9 mouse cellular contexts compared by ENCODE assay signal in genomic region chr14:122464763-122465741, GRCm38 (mm10). TPM values are rescaled to one million over a fixed set of nuclear protein-coding genes. Genes with fewer than 3 reads are reported as not detected.
DNase-seq lines count a peak whose midpoint lies in the region; ATAC-seq and TF ChIP-seq lines count a peak whose summit lies in the region.
"Had no signal": no experiment of that assay in that cellular context is flagged by ENCODE, and none has a peak within 500 bp of the region (broad histone marks: within the 10 kb centered on the region; RNA-seq: fewer than 3 reads in every experiment).

Gene Zic5 (minus strand): TSS chr14:122465677.

- TF ChIP-seq POLR2A in spleen, adult 2 months (IDR thresholded peaks at IDR 0.05; ENCODE audit: low read depth, low read length), result no peak
- TF ChIP-seq POLR2A in limb, embryonic 14.5 days (IDR thresholded peaks at IDR 0.05; ENCODE audit: borderline replicate concordance, extremely low read depth, insufficient read depth, insufficient read length), result peak; percentile 49; the same call in 1 of the 2 replicates

- no peaks in the 10 kb centered on the region for H3K36me3 ChIP-seq in erythroblast, embryonic 14.5 days (ENCODE audit: control insufficient read depth)
- H3K36me3 ChIP-seq in spleen, adult 2 months (ENCODE audit: control insufficient read depth, insufficient read depth, low read length), result no peaks in the 10 kb centered on the region
- no peaks in the 10 kb centered on the region for H3K36me3 ChIP-seq in forebrain, embryonic 13.5 days (ENCODE audit: poor library complexity, severe bottlenecking)
- H3K36me3 ChIP-seq in limb, embryonic 14.5 days (ENCODE audit: control insufficient read depth, insufficient read depth, low read length), result no peaks in the 10 kb centered on the region

- peak within 1 kb of the TSS; percentile 84 for H3K4me2 ChIP-seq in forebrain, embryonic 13.5 days
- peak within 1 kb of the TSS; percentile 86 for H3K4me2 ChIP-seq in limb, embryonic 14.5 days (replicated peaks; ENCODE audit: low read depth, low read length, severe bottlenecking)

- H3K4me3 ChIP-seq in erythroblast, embryonic 14.5 days (replicated peaks), result peak within 1 kb of the TSS; percentile 24
- peak within 1 kb of the TSS; percentile 46; the same call in 1 of the 2 replicates for H3K4me3 ChIP-seq in spleen, adult 2 months (ENCODE audit: extremely low read depth, insufficient read depth, insufficient read length)
- H3K4me3 ChIP-seq in forebrain, embryonic 13.5 days, result peak within 1 kb of the TSS; percentile 70
- H3K4me3 ChIP-seq in limb, embryonic 14.5 days (replicated peaks; ENCODE audit: low read length), result peak within 1 kb of the TSS; percentile 55

- peaks cover 2% of the 10 kb centered on the region; the same call in 1 of the 2 replicates for H3K9me3 ChIP-seq in erythroblast, embryonic 14.5 days (ENCODE audit: control insufficient read depth, low read length)
- H3K9me3 ChIP-seq in forebrain, embryonic 13.5 days (replicated peaks), result no peaks in the 10 kb centered on the region
- H3K9me3 ChIP-seq in limb, embryonic 14.5 days (ENCODE audit: control insufficient read depth, low read length), result no peaks in the 10 kb centered on the region

- peaks cover 92% of the 10 kb centered on the region for H3K27me3 ChIP-seq in erythroblast, embryonic 14.5 days (ENCODE audit: control insufficient read depth)
- H3K27me3 ChIP-seq in spleen, adult 2 months (ENCODE audit: control insufficient read depth, insufficient read depth, low read length), result peaks cover 38% of the 10 kb centered on the region
- peaks cover 81% of the 10 kb centered on the region for H3K27me3 ChIP-seq in forebrain, embryonic 13.5 days
- H3K27me3 ChIP-seq in limb, embryonic 14.5 days (ENCODE audit: control insufficient read depth, insufficient read depth, low read length), result peaks cover 86% of the 10 kb centered on the region

- H3K4me1 ChIP-seq in erythroblast, embryonic 14.5 days (ENCODE audit: control insufficient read depth), result no peaks in the 10 kb centered on the region; the same call in 1 of the 2 replicates
- H3K4me1 ChIP-seq in spleen, adult 2 months (ENCODE audit: control insufficient read depth, insufficient read depth, insufficient read length), result peaks cover 12% of the 10 kb centered on the region
- peaks cover 58% of the 10 kb centered on the region for H3K4me1 ChIP-seq in forebrain, embryonic 13.5 days
- peaks cover 14% of the 10 kb centered on the region for H3K4me1 ChIP-seq in limb, embryonic 14.5 days (ENCODE audit: control insufficient read depth, insufficient read depth, low read length)

- DNase-seq in spleen, adult 2 months (ENCODE audit: low read depth in 1 of 2, low spot score in 2 of 2), result no peak
- no peak for DNase-seq in spleen, postnatal 36 days (ENCODE audit: low spot score in 2 of 2)
- DNase-seq in limb, embryonic 14.5 days (ENCODE audit: low spot score), result no peak
- DNase-seq in right cerebral cortex, postnatal 14 days, result peak; percentile 36
- no peak for DNase-seq in urinary bladder, postnatal 4 days (ENCODE audit: low spot score in 2 of 2)

- H3K27ac ChIP-seq in spleen, adult 2 months (ENCODE audit: insufficient read depth, low read length), result no peak within 1 kb of the TSS
- peak within 1 kb of the TSS; percentile 99 for H3K27ac ChIP-seq in forebrain, embryonic 13.5 days
- H3K27ac ChIP-seq in limb, embryonic 14.5 days (replicated peaks; ENCODE audit: low read depth, low read length), result peak within 1 kb of the TSS; percentile 52
- H3K27ac ChIP-seq: macrophage had no signal

- peak within 1 kb of the TSS; percentile 93 for H3K9ac ChIP-seq in forebrain, embryonic 13.5 days
- H3K9ac ChIP-seq in limb, embryonic 14.5 days (ENCODE audit: low read depth, low read length, severe bottlenecking), result peak within 1 kb of the TSS; percentile 58

- 2% methylated on average over 61 of the region's 62 CpGs for WGBS in spleen, adult 2 months
- WGBS in forebrain, embryonic 13.5 days, result under 1% methylated on average over 58 of the region's 62 CpGs
- WGBS in limb, embryonic 14.5 days, result under 1% methylated on average over 39 of the region's 62 CpGs

- no peak for ATAC-seq in erythroblast, adult 5-6 weeks (replicated peaks; ENCODE audit: low FRiP score, poor library complexity, severe bottlenecking)
- ATAC-seq in forebrain, embryonic 13.5 days, result peak; percentile 87
- ATAC-seq in limb, embryonic 14.5 days (ENCODE audit: low FRiP score, low read depth), result peak; percentile 37

- no peak for TF ChIP-seq CTCF in spleen, adult 2 months (IDR thresholded peaks at IDR 0.05; ENCODE audit: extremely low read depth, insufficient read depth, insufficient read length, insufficient replicate concordance)

RNA-seq across cellular contexts. Expression of gene Zic5, which starts in this region (rescaled TPM):
- 0.02 TPM in 1 of 2 replicates, not detected in the other for polyA plus RNA-seq in erythroblast, embryonic 14.5 days (2012)
- not detected in 2 replicates for total RNA-seq in erythroblast, adult 5-6 weeks (2015; ENCODE audit: low replicate concordance)
- not detected in 2 replicates for total RNA-seq in erythroblast, adult 5-6 weeks (2017; ENCODE audit: low replicate concordance)
- polyA plus RNA-seq in spleen, adult 2 months (2012; rRNA removed), result not detected in 2 replicates
- 17.3 and 19.5 TPM in 2 replicates for polyA plus RNA-seq in forebrain, embryonic 13.5 days (2015; fragmentation: Nextera tagmentation; extraction: Ambion mirVana)
- 0.47 and 1.3 TPM in 2 replicates for polyA plus RNA-seq in limb, embryonic 14.5 days (2012; rRNA removed)
- 0.76 and 0.94 TPM in 2 replicates for polyA plus RNA-seq in limb, embryonic 14.5 days (2014; fragmentation: Nextera tagmentation; extraction: Ambion mirVana)
- polyA plus RNA-seq: macrophage had no signal
